Mouse (Mus musculus) forebrain, embryonic 11.5 days (tissue): ENCODE results near the gene Rbl1. TPM values are rescaled to one million over a fixed set of nuclear protein-coding genes. Genes with fewer than 3 reads are reported as not detected.
A peak's percentile ranks its signal among the peaks of the same experiment; 100 is the strongest.
"Not testable (repeated sequence)": the region's sequence is repeated elsewhere in the genome, so short reads cannot be mapped to it uniquely, and the experiment has no call there.

Experiments
- ATAC-seq: fragments of 200-750 bp; cut with Nextera tagmentation; replicated peaks from 2 replicates; pipeline ENCODE4 v1.8.0; 2017; ENCODE audit warnings: moderate TSS enrichment; ENCODE audit not compliant: low FRiP score
- DNase-seq: peaks from one replicate; pipeline ENCODE4 v3.0.0-alpha.2; 2017; ENCODE audit warnings: low spot score
- H3K27ac ChIP-seq: fragments of 300-500 bp; sonication (generic); 2 replicates; pipeline ENCODE4 v1.5.1; 2014; ENCODE audit warnings: low read depth, low read length
- H3K27me3 ChIP-seq: fragments of 300-500 bp; sonication (generic); 2 replicates; pipeline ENCODE4 v1.6.1; 2014; ENCODE audit warnings: mild to moderate bottlenecking, low read length, mixed read lengths; ENCODE audit not compliant: control insufficient read depth, insufficient read depth
- H3K36me3 ChIP-seq: fragments of 300-500 bp; sonication (generic); 2 replicates; pipeline ENCODE4 v1.6.1; 2014; ENCODE audit warnings: mild to moderate bottlenecking, low read length, moderate library complexity, mixed read lengths; ENCODE audit not compliant: control insufficient read depth, insufficient read depth
- H3K4me1 ChIP-seq: fragments of 300-500 bp; sonication (generic); replicated peaks from 2 replicates; pipeline ENCODE4 v1.6.1; 2014; ENCODE audit warnings: low read length, mixed read lengths; ENCODE audit not compliant: control insufficient read depth, insufficient read depth
- H3K4me2 ChIP-seq: fragments of 300-500 bp; sonication (generic); 2 replicates; pipeline ENCODE4 v1.6.1; 2014; ENCODE audit warnings: low read depth, mild to moderate bottlenecking, low read length, moderate library complexity, mixed read lengths; ENCODE audit not compliant: severe bottlenecking
- H3K4me3 ChIP-seq: fragments of 300-500 bp; sonication (generic); 2 replicates; pipeline ENCODE4 v1.5.1; 2014; ENCODE audit warnings: low read depth, low read length
- H3K9ac ChIP-seq: fragments of 300-500 bp; sonication (generic); 2 replicates; pipeline ENCODE4 v1.6.1; 2014; ENCODE audit warnings: low read length
- H3K9me3 ChIP-seq: fragments of 300-500 bp; sonication (generic); 2 replicates; pipeline ENCODE4 v1.6.1; 2016; ENCODE audit warnings: low read length, mixed read lengths; ENCODE audit not compliant: control insufficient read depth
- WGBS: fragments of 180-500 bp; shearing (Covaris S2); extraction: QIAGEN DNeasy Blood & Tissue Kit; methylation state at CpG from one replicate; pipeline ENCODE4 v1.1.7; 2014; 5-methylcytosine and 5-hydroxymethylcytosine counted together
- polyA plus RNA-seq: library from polyadenylated mRNA; unstranded; fragments of >200 nt; fragmentation: Nextera tagmentation; extraction: Ambion mirVana; gene quantifications from 2 replicates; pipeline ENCODE4 v1.2.1, GENCODE M21; 2014

Gene Rbl1
- 41.3 and 43.2 TPM in 2 replicates for polyA plus RNA-seq

DNA sequence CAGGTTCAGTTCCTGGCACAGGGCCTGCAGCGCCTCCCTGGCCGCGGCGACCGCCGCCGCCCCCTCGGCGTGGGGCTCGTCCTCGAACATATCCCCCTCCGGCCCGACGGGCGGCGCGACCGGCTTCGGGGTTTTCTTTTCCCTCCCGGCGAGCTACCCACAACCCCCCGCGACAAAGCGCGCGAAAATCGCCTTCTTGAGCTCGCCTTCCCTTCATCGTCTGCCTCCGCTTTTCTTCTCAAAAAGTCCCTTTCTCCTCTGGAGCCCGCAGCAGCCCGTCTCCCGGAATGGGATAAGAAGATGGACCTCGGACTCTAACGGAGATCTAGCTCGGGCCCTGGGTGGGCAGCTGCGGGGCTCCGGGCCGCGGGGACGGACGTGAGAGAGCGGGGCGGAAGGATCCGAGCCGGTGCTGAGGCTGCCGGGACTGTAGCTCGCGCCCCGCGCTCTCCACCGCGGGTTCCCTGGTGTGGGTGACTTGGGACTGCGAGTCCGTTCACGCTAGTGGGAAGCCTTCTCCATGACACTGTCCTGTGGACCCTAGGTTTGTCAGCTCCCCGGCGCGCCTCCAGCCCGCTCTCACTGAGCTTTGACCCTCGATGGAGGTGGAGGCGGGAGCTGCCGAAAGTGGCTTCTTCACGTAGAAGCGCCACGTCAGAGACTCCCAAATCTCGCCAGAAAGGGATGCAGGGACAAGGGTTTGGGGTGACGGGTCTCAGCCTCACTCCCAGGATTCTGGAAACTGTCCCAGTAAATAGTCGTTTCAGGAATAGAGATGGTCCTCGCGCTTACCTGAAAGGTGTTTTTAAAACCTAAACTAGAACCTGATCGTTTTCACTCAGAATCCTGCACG lies at the start of gene Rbl1:
Rbl1 (minus strand) TSS at position 169 of the 853 bp plus-strand sequence.
- Histone ChIP-seq H3K27ac (peak within 1 kb of the TSS; percentile 98), H3K9ac (peak within 1 kb of the TSS; percentile 98), H3K4me2 (peak within 1 kb of the TSS; percentile 76), H3K27me3 (no peaks in the 10 kb centered on the region), H3K4me1 (peaks cover 4% of the 10 kb centered on the region; the same call in 1 of the 2 replicates), H3K9me3 (no peaks in the 10 kb centered on the region; the same call in 1 of the 2 replicates), H3K4me3 (peak within 1 kb of the TSS; percentile 63), H3K36me3 (no peaks in the 10 kb centered on the region; the same call in 1 of the 2 replicates)
- 1% methylated on average over 71 of the region's 73 CpGs for WGBS
- peak; percentile 84 for ATAC-seq
- peak; percentile 97 for DNase-seq

- no peak overlapping the region for H3K4me2 ChIP-seq
- DNase-seq (no peak), ATAC-seq (no peak)
- H3K36me3 ChIP-seq = no peaks in the 10 kb centered on the region
- H3K27ac ChIP-seq = no peak overlapping the region
- H3K9me3 ChIP-seq = no peaks in the 10 kb centered on the region
- H3K4me3 ChIP-seq = no peak overlapping the region
- no peaks in the 10 kb centered on the region for H3K27me3 ChIP-seq
- H3K4me1 ChIP-seq = no peaks in the 10 kb centered on the region
- H3K9ac ChIP-seq = no peak overlapping the region
These were observed 43.8 kb upstream of the Rbl1 start for GRCm38 (mm10) chr2:157248111-157248510.

GRCm38 (mm10) chr2:157245603-157246002 lies 41.3 kb upstream of the Rbl1 start:
- no peaks in the 10 kb centered on the region for H3K4me1 ChIP-seq
- 72% methylated on average over 2 of the region's 2 CpGs for WGBS

GRCm38 (mm10) chr2:157245001-157245400 lies 40.7 kb upstream of the Rbl1 start:
- DNase-seq = no peak
- WGBS = 73% methylated on average over 5 of the region's 5 CpGs
- Histone ChIP-seq H3K4me2 (no peak overlapping the region), H3K36me3 (no peaks in the 10 kb centered on the region), H3K9ac (no peak overlapping the region), H3K4me1 (no peaks in the 10 kb centered on the region), H3K27ac (no peak overlapping the region), H3K4me3 (no peak overlapping the region), H3K9me3 (no peaks in the 10 kb centered on the region), H3K27me3 (no peaks in the 10 kb centered on the region)
- ATAC-seq = no peak

More at GRCm38 (mm10) chr2:157245603-157246002, 41.3 kb upstream of the Rbl1 start:
- no peak overlapping the region for H3K4me3 ChIP-seq
- no peaks in the 10 kb centered on the region for H3K27me3 ChIP-seq
- no peaks in the 10 kb centered on the region for H3K36me3 ChIP-seq
- H3K4me2 ChIP-seq = no peak overlapping the region
- no peak overlapping the region for H3K9ac ChIP-seq
- ATAC-seq = no peak
- no peak overlapping the region for H3K27ac ChIP-seq
- no peak for DNase-seq
- H3K9me3 ChIP-seq = no peaks in the 10 kb centered on the region

GRCm38 (mm10) chr2:157235946-157236345 lies 31.6 kb upstream of the Rbl1 start:
- WGBS = 85% methylated on average over 8 of the region's 8 CpGs
- no peak for DNase-seq

GRCm38 (mm10) chr2:157221916-157222315 lies 17.6 kb upstream of the Rbl1 start:
- not testable (repeated sequence) for H3K4me1 ChIP-seq, H3K9ac ChIP-seq, ATAC-seq, H3K36me3 ChIP-seq, H3K4me3 ChIP-seq, H3K27ac ChIP-seq, H3K4me2 ChIP-seq, DNase-seq, H3K9me3 ChIP-seq, H3K27me3 ChIP-seq
- WGBS = 88% methylated on average over 3 of the region's 3 CpGs

More at GRCm38 (mm10) chr2:157235946-157236345, 31.6 kb upstream of the Rbl1 start:
- no peaks in the 10 kb centered on the region for H3K4me1 ChIP-seq
- no peak overlapping the region for H3K27ac ChIP-seq
- H3K9ac ChIP-seq = no peak overlapping the region
- no peak for ATAC-seq
- H3K4me2 ChIP-seq = no peak overlapping the region
- H3K9me3 ChIP-seq = no peaks in the 10 kb centered on the region
- H3K36me3 ChIP-seq = no peaks in the 10 kb centered on the region
- H3K27me3 ChIP-seq = no peaks in the 10 kb centered on the region
- no peak overlapping the region for H3K4me3 ChIP-seq

GRCm38 (mm10) chr2:157220108-157220507 lies 15.8 kb upstream of the Rbl1 start:
- DNase-seq (no peak), ATAC-seq (no peak)
- 89% methylated on average over 6 of the region's 6 CpGs for WGBS

GRCm38 (mm10) chr2:157211731-157212130 lies 7.4 kb upstream of the Rbl1 start:
- no peak overlapping the region for H3K4me3 ChIP-seq
- no peaks in the 10 kb centered on the region for H3K4me1 ChIP-seq
- 93% methylated on average over 7 of the region's 7 CpGs for WGBS
- no peak overlapping the region for H3K4me2 ChIP-seq
- H3K27me3 ChIP-seq = no peaks in the 10 kb centered on the region
- DNase-seq = no peak
- H3K9ac ChIP-seq = no peak overlapping the region
- no peak overlapping the region for H3K27ac ChIP-seq
- no peaks in the 10 kb centered on the region for H3K36me3 ChIP-seq
- no peak for ATAC-seq
- H3K9me3 ChIP-seq = no peaks in the 10 kb centered on the region; the same call in 1 of the 2 replicates

More at GRCm38 (mm10) chr2:157220108-157220507, 15.8 kb upstream of the Rbl1 start:
- Histone ChIP-seq H3K9me3 (no peaks in the 10 kb centered on the region), H3K4me3 (no peak overlapping the region), H3K4me1 (no peaks in the 10 kb centered on the region), H3K4me2 (no peak overlapping the region), H3K36me3 (no peaks in the 10 kb centered on the region), H3K9ac (no peak overlapping the region), H3K27me3 (no peaks in the 10 kb centered on the region), H3K27ac (no peak overlapping the region)
